Mouse (Mus musculus) G1E (cell line): ENCODE data around the gene Serinc4. TPM values are rescaled to one million over a fixed set of nuclear protein-coding genes. Genes with fewer than 3 reads are reported as not detected.

ENCODE experiments used
- ATAC-seq: 2 replicates; pipeline ENCODE4 v1.8.0; 2016; ENCODE audit warnings: mild to moderate bottlenecking; ENCODE audit not compliant: insufficient number of reproducible peaks, poor library complexity, low FRiP score, severe bottlenecking; ENCODE audit errors: extremely low read depth
- DNase-seq: peaks from one replicate; pipeline ENCODE4 v3.0.0; 2012; ENCODE audit warnings: low spot score
- H3K27me3 ChIP-seq: 2 replicates; pipeline ENCODE4 v1.6.1; 2012; ENCODE audit warnings: mild to moderate bottlenecking, low read length, inconsistent platforms; ENCODE audit not compliant: insufficient read depth
- H3K36me3 ChIP-seq: replicated peaks from 2 replicates; pipeline ENCODE3; 2012; ENCODE audit warnings: mild to moderate bottlenecking, inconsistent platforms
- H3K4me1 ChIP-seq: 2 replicates; pipeline ENCODE4 v1.6.1; 2012; ENCODE audit warnings: low read depth, low read length, inconsistent platforms, mixed read lengths; ENCODE audit not compliant: insufficient read depth
- H3K4me3 ChIP-seq: 2 replicates; pipeline ENCODE4 v1.5.1; 2012; ENCODE audit warnings: low read depth, mild to moderate bottlenecking, inconsistent platforms, low read length, moderate library complexity, mixed read lengths
- H3K9me3 ChIP-seq: replicated peaks from 2 replicates; pipeline ENCODE4 v1.6.1; 2012; ENCODE audit warnings: inconsistent platforms
- CTCF ChIP-seq: IDR thresholded peaks from 2 replicates; pipeline ENCODE4 v1.5.1; 2012; ENCODE audit warnings: low read depth, low read length, inconsistent platforms, mixed read lengths
- GATA1 ChIP-seq: IDR thresholded peaks from 2 replicates; pipeline ENCODE4 v1.6.1; 2012; ENCODE audit warnings: borderline replicate concordance, low read length, inconsistent platforms, mixed read lengths
- GATA2 ChIP-seq: IDR thresholded peaks from 2 replicates; pipeline ENCODE4 v1.6.1; 2012; ENCODE audit warnings: low read depth, low read length, inconsistent platforms, borderline replicate concordance
- POLR2AphosphoS5 ChIP-seq: IDR thresholded peaks from 2 replicates; pipeline ENCODE4 v1.6.1; 2012; ENCODE audit warnings: low read depth, low read length, inconsistent platforms; ENCODE audit not compliant: insufficient replicate concordance
- TAL1 ChIP-seq: conservative IDR thresholded peaks from 2 replicates; pipeline ENCODE4 v1.6.1; 2012; ENCODE audit warnings: low read depth, low read length, inconsistent platforms, mixed read lengths
- polyA plus RNA-seq: library from polyadenylated mRNA; stranded (reverse); fragments of >175 nt; gene quantifications from 2 replicates; pipeline ENCODE4 v1.2.3, GENCODE M21; 2012
- total RNA-seq, 2 experiments: library from RNA; stranded (forward) in 1 of 2; stranded (reverse) in 1 of 2; fragments of 200-1000 nt in 1 of 2; fragments of >200 nt in 1 of 2; fragmentation: Nextera tagmentation in 1 of 2; gene quantifications; 2 replicates each; pipeline ENCODE4 v1.2.3; 2014 to 2017

The Serinc4 gene
- total and polyA plus RNA-seq, 3 experiments: 1.3 TPM; not detected in 2

GRCm38 (mm10) chr2:121446506-121446905 lies 10.1 kb downstream of the Serinc4 start:
- no peak for ATAC-seq
- peaks cover 70% of the 10 kb centered on the region for H3K4me1 ChIP-seq
- H3K4me3 ChIP-seq: no peak overlapping the region; the same call in 1 of the 2 replicates
- peaks cover 17% of the 10 kb centered on the region for H3K36me3 ChIP-seq
- TF ChIP-seq POLR2AphosphoS5: no peak
- no peak for TF ChIP-seq CTCF
- TF ChIP-seq GATA1: no peak
- TF ChIP-seq GATA2: no peak
- TF ChIP-seq TAL1: no peak
- 0 out of 2 replicates have a peak, but pooled peaks cover 2% of the 10 kb centered on the region for H3K27me3 ChIP-seq
- no peaks in the 10 kb centered on the region for H3K9me3 ChIP-seq
- no peak for DNase-seq

GRCm38 (mm10) chr2:121445117-121445516 lies 11.5 kb downstream of the Serinc4 start:
- no peak for ATAC-seq

GRCm38 (mm10) chr2:121444178-121444577 lies 12.4 kb downstream of the Serinc4 start, which contains the start of gene Ell3:
Gene Ell3, minus strand, starts transcription at chr2:121444278.
- no peak within 1 kb of the TSS; the same call in 1 of the 2 replicates for H3K4me3 ChIP-seq
- peaks cover 23% of the 10 kb centered on the region for H3K36me3 ChIP-seq
- 0 out of 2 replicates have a peak, but pooled peaks cover 2% of the 10 kb centered on the region for H3K27me3 ChIP-seq
- ATAC-seq (no peak), DNase-seq (no peak)
- no peaks in the 10 kb centered on the region for H3K9me3 ChIP-seq
- peaks cover 56% of the 10 kb centered on the region for H3K4me1 ChIP-seq
- no peak for TF ChIP-seq POLR2AphosphoS5
- TF ChIP-seq CTCF: no peak
- TF ChIP-seq TAL1: no peak
- TF ChIP-seq GATA1: no peak
- no peak for TF ChIP-seq GATA2

More at GRCm38 (mm10) chr2:121445117-121445516, 11.5 kb downstream of the Serinc4 start:
- DNase-seq: no peak
- Histone ChIP-seq H3K27me3 (0 out of 2 replicates have a peak, but pooled peaks cover 2% of the 10 kb centered on the region), H3K4me3 (no peak overlapping the region), H3K9me3 (no peaks in the 10 kb centered on the region), H3K4me1 (peaks cover 58% of the 10 kb centered on the region), H3K36me3 (peaks cover 16% of the 10 kb centered on the region)
- no peak for TF ChIP-seq POLR2AphosphoS5
- no peak for TF ChIP-seq CTCF
- TF ChIP-seq GATA1: no peak
- TF ChIP-seq GATA2: no peak
- TF ChIP-seq TAL1: no peak

GRCm38 (mm10) chr2:121443068-121443349 lies 13.6 kb downstream of the Serinc4 start:
- Histone ChIP-seq H3K36me3 (peaks cover 34% of the 10 kb centered on the region), H3K4me1 (peaks cover 50% of the 10 kb centered on the region), H3K4me3 (peak overlapping the region; percentile 74; the same call in 1 of the 2 replicates), H3K27me3 (0 out of 2 replicates have a peak, but pooled peaks cover 2% of the 10 kb centered on the region), H3K9me3 (no peaks in the 10 kb centered on the region)
- no peak for DNase-seq
- TF ChIP-seq CTCF (no peak), GATA2 (no peak)
- ATAC-seq: no peak

GRCm38 (mm10) chr2:121442259-121443067 lies 14.1 kb downstream of the Serinc4 start:
- H3K9me3 ChIP-seq: no peaks in the 10 kb centered on the region
- H3K4me3 ChIP-seq: peak overlapping the region; percentile 74
- H3K36me3 ChIP-seq: peaks cover 39% of the 10 kb centered on the region
- ATAC-seq: peak; percentile 57; the same call in 1 of the 2 replicates
- peak; percentile 76 for DNase-seq
- TF ChIP-seq CTCF (no peak), POLR2AphosphoS5 (no peak), TAL1 (no peak), GATA2 (no peak), GATA1 (no peak)
- 0 out of 2 replicates have a peak, but pooled peaks cover 2% of the 10 kb centered on the region for H3K27me3 ChIP-seq
- H3K4me1 ChIP-seq: peaks cover 44% of the 10 kb centered on the region

- no peak for TF ChIP-seq TAL1
- no peak for TF ChIP-seq POLR2AphosphoS5
- TF ChIP-seq GATA1: no peak
- no peak for TF ChIP-seq GATA2
- TF ChIP-seq CTCF: no peak
- Histone ChIP-seq H3K4me3 (peak overlapping the region; percentile 74; the same call in 1 of the 2 replicates), H3K36me3 (peaks cover 44% of the 10 kb centered on the region), H3K4me1 (peaks cover 42% of the 10 kb centered on the region), H3K9me3 (no peaks in the 10 kb centered on the region), H3K27me3 (0 out of 2 replicates have a peak, but pooled peaks cover 2% of the 10 kb centered on the region)
- no peak for DNase-seq
- no peak for ATAC-seq
Measured at GRCm38 (mm10) chr2:121441800-121442199, 14.8 kb downstream of the Serinc4 start.
